Mouse (Mus musculus): ENCODE results near the gene Ddx56. TPM values are rescaled to one million over a fixed set of nuclear protein-coding genes. Genes with fewer than 3 reads are reported as not detected.

The Ddx56 gene
- 10 to 100 TPM; 55.2 to 69.7 (median 60.3) TPM for total RNA-seq (2022)

GRCm38 (mm10) chr11:6267320-6268254 lies at the start of gene Ddx56:
Gene Ddx56, minus strand, starts transcription at chr11:6267772.
- peak; percentile 92 for DNase-seq

- no peak for DNase-seq
These were observed 49.2 kb upstream of the Ddx56 start for GRCm38 (mm10) chr11:6316821-6317220.

- DNase-seq = no peak
These were observed 46.4 kb upstream of the Ddx56 start for GRCm38 (mm10) chr11:6313874-6314406.

GRCm38 (mm10) chr11:6308181-6308580 lies 40.6 kb upstream of the Ddx56 start:
- DNase-seq = no peak

GRCm38 (mm10) chr11:6305943-6306430 lies 38.4 kb upstream of the Ddx56 start:
- no peak for DNase-seq

- DNase-seq = no peak
These were observed 35.2 kb upstream of the Ddx56 start for GRCm38 (mm10) chr11:6302793-6303192.

- DNase-seq = no peak
These were observed 31.9 kb upstream of the Ddx56 start for GRCm38 (mm10) chr11:6299435-6299834.

GRCm38 (mm10) chr11:6296077-6296476 lies 28.5 kb upstream of the Ddx56 start:
- no peak for DNase-seq

- DNase-seq = no peak
These were observed 27.1 kb upstream of the Ddx56 start for GRCm38 (mm10) chr11:6294632-6295031.

- no peak for DNase-seq
These were observed 26.0 kb upstream of the Ddx56 start for GRCm38 (mm10) chr11:6293601-6294000.

GRCm38 (mm10) chr11:6292988-6293349 lies 25.4 kb upstream of the Ddx56 start:
- no peak for DNase-seq

- DNase-seq = peak; percentile 64
These were observed 24.8 kb upstream of the Ddx56 start for GRCm38 (mm10) chr11:6292116-6292987.

GRCm38 (mm10) chr11:6291401-6292115 lies 24.0 kb upstream of the Ddx56 start, which contains the start of gene Ogdh:
Gene Ogdh, plus strand, starts transcription at chr11:6291633.
- peak; percentile 98 for DNase-seq

- no peak for DNase-seq
These were observed 23.3 kb upstream of the Ddx56 start for GRCm38 (mm10) chr11:6290883-6291282.

GRCm38 (mm10) chr11:6290138-6290537 lies 22.6 kb upstream of the Ddx56 start:
- no peak for DNase-seq

GRCm38 (mm10) chr11:6282940-6283339 lies 15.4 kb upstream of the Ddx56 start:
- no peak for DNase-seq

GRCm38 (mm10) chr11:6276466-6276865 lies 8.9 kb upstream of the Ddx56 start:
- no peak for DNase-seq

- DNase-seq = no peak
These were observed 7.5 kb upstream of the Ddx56 start for GRCm38 (mm10) chr11:6275094-6275484.

- DNase-seq = peak; percentile 97
These were observed 7.0 kb upstream of the Ddx56 start, which contains the start of gene Tmed4 for GRCm38 (mm10) chr11:6274387-6275093. Gene Tmed4, minus strand, starts transcription at chr11:6274870.

- DNase-seq = no peak
These were observed 6.0 kb upstream of the Ddx56 start for GRCm38 (mm10) chr11:6273607-6274006.

GRCm38 (mm10) chr11:6266621-6267020 lies 951 bp downstream of the Ddx56 start:
- DNase-seq = no peak
